Mouse (Mus musculus) midbrain, embryonic 10.5 days (tissue): ENCODE data around the gene Nop2. TPM values are rescaled to one million over a fixed set of nuclear protein-coding genes. Genes with fewer than 3 reads are reported as not detected.

Experiments
- DNase-seq: peaks from one replicate; pipeline ENCODE4 v3.0.0-alpha.2; 2017; ENCODE audit warnings: low spot score
- H3K27ac ChIP-seq: fragments of 300-500 bp; sonication (generic); replicated peaks from 2 replicates; pipeline ENCODE4 v1.5.1; 2016; ENCODE audit warnings: mild to moderate bottlenecking
- H3K27me3 ChIP-seq: fragments of 300-500 bp; sonication (generic); 2 replicates; pipeline ENCODE4 v1.6.1; 2016; ENCODE audit warnings: low read depth, mild to moderate bottlenecking; ENCODE audit not compliant: poor library complexity, severe bottlenecking
- H3K36me3 ChIP-seq: fragments of 300-500 bp; sonication (generic); 2 replicates; pipeline ENCODE4 v1.6.1; 2016; ENCODE audit warnings: mild to moderate bottlenecking, moderate library complexity
- H3K4me1 ChIP-seq: fragments of 300-500 bp; sonication (generic); 2 replicates; pipeline ENCODE4 v1.6.1; 2016
- H3K4me3 ChIP-seq: fragments of 300-500 bp; sonication (generic); 2 replicates; pipeline ENCODE4 v1.5.1; 2016; ENCODE audit warnings: mild to moderate bottlenecking, moderate library complexity
- H3K9me3 ChIP-seq: fragments of 300-500 bp; sonication (generic); replicated peaks from 2 replicates; pipeline ENCODE4 v1.6.1; 2016; ENCODE audit warnings: mild to moderate bottlenecking
- WGBS: fragments of 180-500 bp; shearing (Covaris S2); methylation state at CpG from one replicate; pipeline ENCODE4 v1.1.7; 2016; 5-methylcytosine and 5-hydroxymethylcytosine counted together
- polyA plus RNA-seq: library from polyadenylated mRNA; unstranded; fragments of >200 nt; fragmentation: Nextera tagmentation; extraction: Ambion mirVana; gene quantifications from 2 replicates; pipeline ENCODE4 v1.2.1, GENCODE M21; 2016

Nop2 gene
- polyA plus RNA-seq, result 72.6 and 86.4 TPM in 2 replicates

DNA sequence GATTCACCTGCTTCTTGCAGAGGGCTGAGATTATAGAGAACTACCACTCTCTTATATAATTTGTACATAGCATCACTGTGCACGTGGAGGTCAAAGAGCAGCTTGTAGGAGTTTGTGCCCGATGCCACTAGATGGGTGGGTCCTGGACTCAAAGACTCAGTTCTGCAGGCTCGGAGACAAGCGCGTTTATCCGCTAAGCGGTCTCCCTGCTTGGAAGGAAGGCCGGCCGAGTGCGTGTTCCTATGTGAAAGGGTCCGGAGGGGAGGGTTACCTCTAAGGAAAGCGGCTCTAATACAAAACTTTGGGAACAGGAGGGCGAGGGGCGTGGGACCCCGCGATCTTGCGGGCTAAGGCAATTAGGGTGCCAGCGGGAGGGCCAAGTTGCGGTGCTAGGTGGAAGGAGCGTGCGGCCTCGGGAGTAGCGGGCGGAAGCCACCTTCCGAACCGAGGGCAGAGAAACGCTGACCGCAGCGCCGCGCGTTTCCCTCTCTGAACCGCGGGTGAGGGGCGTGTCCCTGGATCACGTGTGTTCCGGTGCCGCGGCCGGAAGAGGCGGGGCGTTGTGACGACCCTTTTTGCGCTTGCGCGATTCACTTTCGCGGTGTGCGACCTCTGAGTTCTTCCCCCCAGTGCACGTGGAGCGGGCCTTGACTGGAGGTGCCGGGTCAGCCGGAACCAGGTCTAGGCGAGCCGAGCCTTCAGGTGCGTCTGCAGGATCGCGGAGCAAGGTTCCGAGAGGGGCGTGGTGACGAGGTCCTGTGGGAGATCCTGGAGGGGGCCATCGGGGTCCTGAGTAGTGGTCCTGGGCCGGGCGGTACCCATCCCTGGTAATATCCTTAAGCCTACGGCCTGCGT lies at the start of gene Nop2:
Gene Nop2 (plus strand): TSS at position 608 of the 855 bp plus-strand sequence.
- no peaks in the 10 kb centered on the region for H3K27me3 ChIP-seq
- DNase-seq, result peak; percentile 96
- peaks cover 78% of the 10 kb centered on the region for H3K36me3 ChIP-seq

DNA sequence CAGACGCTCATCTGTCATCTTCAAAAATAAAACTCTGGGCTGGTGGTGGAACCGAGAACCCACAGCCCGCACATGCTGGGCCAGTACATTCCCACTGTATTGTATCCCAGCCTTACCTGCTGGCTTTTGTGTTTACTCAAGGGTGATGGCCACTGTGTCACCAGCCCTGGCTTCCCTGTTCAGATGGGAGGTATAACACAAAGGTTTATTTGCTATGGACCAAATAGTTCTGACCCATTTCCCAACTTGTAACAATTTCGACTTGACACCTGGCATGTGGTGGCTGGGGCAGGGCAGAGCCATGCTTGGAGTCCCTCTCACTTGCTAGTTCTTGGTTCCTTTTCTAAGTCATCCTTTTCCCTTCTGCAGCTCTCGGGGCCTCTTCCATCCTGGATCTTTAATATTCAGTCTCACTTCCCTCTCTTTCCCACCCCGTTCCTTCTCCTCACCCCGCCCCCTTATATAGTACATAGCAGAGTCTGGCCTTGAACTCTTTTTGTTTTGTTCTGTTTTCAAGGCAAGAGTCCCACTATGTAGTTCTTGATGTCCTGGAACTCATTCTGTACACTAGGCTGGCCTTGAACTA lies 48.8 kb upstream of the Nop2 start:
- peaks cover 28% of the 10 kb centered on the region for H3K27me3 ChIP-seq
- H3K4me1 ChIP-seq, result peaks cover 28% of the 10 kb centered on the region
- 0 out of 2 replicates have a peak overlapping the region, but pooled peaks have one; percentile 49 for H3K27ac ChIP-seq
- no peaks in the 10 kb centered on the region for H3K36me3 ChIP-seq
- 90% methylated on average over 7 of the region's 7 CpGs for WGBS
- no peak for DNase-seq
- H3K4me3 ChIP-seq, result no peak overlapping the region
- no peaks in the 10 kb centered on the region for H3K9me3 ChIP-seq

More for the DNA sequence above, at the start of gene Nop2:
- WGBS, result under 1% methylated on average over 66 of the region's 66 CpGs
- Histone ChIP-seq H3K4me1 (peaks cover 22% of the 10 kb centered on the region), H3K9me3 (no peaks in the 10 kb centered on the region), H3K27ac (peak within 1 kb of the TSS; percentile 91), H3K4me3 (peak within 1 kb of the TSS; percentile 94)

DNA sequence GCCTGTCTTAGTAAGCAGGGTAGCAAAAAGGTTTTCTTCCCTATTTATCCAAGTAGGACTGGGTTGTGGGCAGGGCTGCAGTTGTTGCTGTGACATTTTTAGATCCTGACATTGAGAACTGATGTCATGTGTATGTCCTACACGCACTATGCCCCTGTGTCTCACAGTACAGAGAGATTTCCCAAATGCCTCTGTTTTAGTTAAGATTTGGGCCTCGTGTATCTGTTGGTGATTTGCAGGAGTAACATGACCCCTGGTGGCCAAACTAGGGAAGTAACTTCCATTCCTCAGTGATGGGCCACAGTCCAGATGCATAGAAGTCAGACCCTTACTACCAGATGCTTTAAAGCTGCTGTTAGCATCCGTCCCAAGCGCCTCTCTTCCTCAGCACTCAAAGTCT lies 47.3 kb upstream of the Nop2 start:
- Histone ChIP-seq H3K4me3 (no peak overlapping the region), H3K27me3 (peaks cover 28% of the 10 kb centered on the region), H3K4me1 (peaks cover 44% of the 10 kb centered on the region), H3K36me3 (no peaks in the 10 kb centered on the region), H3K9me3 (no peaks in the 10 kb centered on the region), H3K27ac (peak overlapping the region; percentile 39; the same call in 1 of the 2 replicates)
- WGBS, result 9% methylated on average over 4 of the region's 4 CpGs
- peak; percentile 65 for DNase-seq

DNA sequence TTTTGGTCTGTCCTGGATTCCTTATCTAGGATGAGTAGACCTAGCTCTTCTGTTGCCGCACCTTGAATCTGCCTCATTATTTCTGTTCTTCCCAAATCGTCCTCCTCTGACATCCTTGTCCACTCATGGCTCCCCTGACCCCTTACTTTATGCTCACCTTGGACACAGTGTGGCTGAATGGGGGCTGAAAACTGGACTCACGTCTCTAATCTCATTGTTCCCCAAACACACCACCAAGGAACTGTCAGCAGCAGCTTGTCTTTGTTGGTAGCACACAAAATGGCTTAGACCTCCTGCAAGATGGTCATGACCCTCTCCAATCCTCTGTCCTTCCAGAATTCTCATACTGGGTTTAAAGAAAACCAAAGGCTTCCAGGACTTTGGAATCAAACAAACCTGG lies 43.8 kb upstream of the Nop2 start:
- no peak for DNase-seq
- Histone ChIP-seq H3K36me3 (no peaks in the 10 kb centered on the region), H3K4me3 (0 out of 2 replicates have a peak overlapping the region, but pooled peaks have one; percentile 50), H3K27me3 (peaks cover 6% of the 10 kb centered on the region), H3K4me1 (peaks cover 51% of the 10 kb centered on the region), H3K27ac (peak overlapping the region; percentile 95), H3K9me3 (no peaks in the 10 kb centered on the region)
- 72% methylated on average over 3 of the region's 3 CpGs for WGBS

DNA sequence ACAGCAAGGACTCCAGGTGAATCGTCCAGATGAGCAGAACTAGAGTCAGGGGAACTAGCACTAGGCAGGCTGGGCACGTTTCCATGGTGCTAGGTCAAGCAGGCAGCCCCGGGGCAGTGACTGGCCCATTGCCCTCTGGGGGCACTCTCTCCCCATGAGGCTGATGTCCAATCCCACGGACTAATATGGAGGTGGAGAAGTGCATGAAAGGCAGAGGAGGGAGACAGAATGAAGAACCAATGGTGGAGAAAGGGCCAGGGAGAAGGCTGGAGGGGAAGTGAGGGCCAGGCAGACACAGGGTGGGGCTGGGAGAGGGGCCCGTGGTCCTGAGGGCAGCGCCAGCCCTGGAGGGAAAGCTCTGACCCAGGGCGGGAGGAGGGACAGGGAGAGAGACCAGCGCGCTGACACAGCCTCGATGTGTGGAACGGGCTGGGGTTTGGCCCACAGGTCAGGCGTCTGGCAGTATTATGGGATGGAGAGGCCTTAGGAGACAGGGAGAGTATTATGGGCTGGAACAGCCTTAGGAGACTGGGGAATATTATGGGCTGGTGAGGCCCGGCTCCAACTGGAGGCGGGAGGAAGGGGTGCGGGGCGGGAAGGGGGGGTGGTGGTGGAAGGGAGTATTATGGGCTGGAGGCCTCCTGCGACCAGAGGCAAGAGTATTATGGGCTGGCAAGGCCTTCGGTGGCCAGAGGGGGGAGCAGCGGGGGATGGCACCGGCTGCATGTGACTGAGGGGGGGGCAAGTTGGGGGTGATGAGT lies 43.0 kb upstream of the Nop2 start:
- Histone ChIP-seq H3K27me3 (no peaks in the 10 kb centered on the region), H3K4me1 (peaks cover 47% of the 10 kb centered on the region), H3K4me3 (peak overlapping the region; percentile 50), H3K27ac (peak overlapping the region; percentile 95), H3K36me3 (no peaks in the 10 kb centered on the region), H3K9me3 (no peaks in the 10 kb centered on the region)
- WGBS, result 2% methylated on average over 19 of the region's 20 CpGs
- peak; percentile 92 for DNase-seq

DNA sequence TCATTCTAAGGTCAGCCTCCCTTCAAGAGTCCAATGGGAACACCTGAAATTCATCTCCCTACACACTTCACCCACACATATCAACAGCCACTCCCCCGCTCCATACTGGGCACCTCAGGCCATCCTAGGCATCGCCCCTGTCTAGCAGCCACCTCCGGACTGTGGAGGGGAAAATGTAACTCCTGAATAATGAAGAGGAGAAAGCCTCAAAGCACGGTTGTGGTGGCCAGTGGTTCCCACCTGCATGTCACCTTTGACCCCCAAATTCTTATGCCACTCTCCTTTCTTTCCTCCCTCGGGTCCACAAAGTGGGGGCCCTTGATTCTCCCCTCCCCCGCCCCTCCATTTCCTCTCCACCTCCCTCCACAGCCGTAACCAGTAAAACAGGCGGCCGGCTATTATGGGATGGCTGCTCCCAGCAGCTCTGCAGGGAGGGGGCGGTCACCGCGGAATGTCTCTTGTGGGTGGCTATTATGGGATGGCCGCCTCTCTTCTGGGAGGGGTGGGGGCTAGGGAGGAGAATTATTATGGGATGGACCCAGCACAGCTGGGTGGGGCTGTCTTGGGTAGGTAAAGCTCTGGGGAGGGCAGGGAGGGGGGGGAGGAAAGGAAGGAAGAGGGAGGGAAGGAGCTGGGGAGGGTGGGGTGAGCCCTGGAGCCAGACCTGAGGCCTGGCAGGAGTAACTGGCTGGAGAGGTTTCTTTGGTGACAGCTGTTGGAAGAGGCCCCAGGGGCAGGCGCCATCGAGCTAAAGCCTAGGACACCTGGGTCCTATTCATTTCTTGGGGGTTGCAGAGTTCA lies 42.0 kb upstream of the Nop2 start:
- DNase-seq, result peak; percentile 72
- Histone ChIP-seq H3K4me1 (peaks cover 40% of the 10 kb centered on the region), H3K27ac (peak overlapping the region; percentile 95), H3K27me3 (no peaks in the 10 kb centered on the region), H3K9me3 (no peaks in the 10 kb centered on the region), H3K36me3 (no peaks in the 10 kb centered on the region), H3K4me3 (peak overlapping the region; percentile 50)
- 3% methylated on average over 15 of the region's 15 CpGs for WGBS

DNA sequence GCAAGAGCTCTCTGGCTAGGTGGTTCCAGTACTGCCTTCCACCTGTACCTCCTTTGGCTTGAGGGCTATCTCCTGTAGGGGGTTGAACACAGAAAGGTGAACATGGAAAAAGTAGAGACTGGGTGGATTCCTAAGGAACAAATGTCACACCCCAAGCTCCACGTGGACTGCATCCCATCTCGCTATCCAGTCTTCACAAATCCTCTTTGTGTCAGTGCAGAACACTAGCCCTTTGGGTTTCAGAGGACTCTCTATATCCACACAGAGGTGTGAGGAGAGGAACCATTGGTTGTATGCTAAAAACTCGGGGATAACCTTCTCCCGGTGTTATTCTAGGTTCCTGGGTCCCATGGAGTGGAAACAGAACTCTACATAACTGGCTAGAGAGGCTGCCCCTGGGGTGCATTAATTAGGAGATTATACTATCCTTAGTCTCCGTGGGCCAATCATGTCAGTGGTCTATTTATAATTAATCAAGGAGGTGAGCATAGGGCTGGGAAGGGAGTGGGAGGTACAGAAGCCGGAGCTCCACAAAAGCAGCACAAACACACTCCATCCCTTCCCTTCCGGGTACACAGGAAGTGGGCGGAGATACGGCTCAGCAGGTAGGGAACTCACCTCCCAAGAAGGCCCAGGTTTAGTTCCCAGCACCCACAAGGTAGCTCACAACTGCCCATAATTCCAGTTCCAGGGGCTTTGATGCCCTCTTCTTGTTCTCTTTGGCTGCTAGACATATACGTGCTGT lies 41.2 kb upstream of the Nop2 start:
- peak overlapping the region; percentile 50 for H3K4me3 ChIP-seq
- 63% methylated on average over 10 of the region's 10 CpGs for WGBS

DNA sequence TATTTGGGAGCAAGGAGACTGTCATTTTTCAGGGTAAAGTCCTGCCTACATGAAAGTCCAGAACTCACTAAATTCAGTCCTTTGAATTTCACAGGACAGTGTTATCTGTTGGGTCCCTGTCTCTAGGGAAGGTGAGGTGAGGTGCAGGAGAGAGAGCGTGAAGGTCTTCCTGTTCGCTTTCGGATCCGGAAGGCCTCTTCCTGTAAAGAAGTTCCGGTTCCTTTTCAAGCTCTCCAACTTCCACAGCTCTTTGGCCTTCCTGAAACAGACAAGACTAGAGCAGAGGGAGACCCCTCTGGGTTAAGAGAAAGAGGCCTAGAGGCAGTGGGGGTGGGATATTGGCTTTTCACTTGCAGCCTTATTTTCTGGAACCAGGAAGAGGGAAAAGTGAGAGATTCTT lies 39.3 kb upstream of the Nop2 start:
- no peak for DNase-seq
- Histone ChIP-seq H3K4me1 (peaks cover 56% of the 10 kb centered on the region), H3K27me3 (no peaks in the 10 kb centered on the region), H3K36me3 (no peaks in the 10 kb centered on the region), H3K27ac (no peak overlapping the region), H3K9me3 (no peaks in the 10 kb centered on the region), H3K4me3 (no peak overlapping the region)
- WGBS, result 89% methylated on average over 5 of the region's 5 CpGs

More for the DNA sequence above, 41.2 kb upstream of the Nop2 start:
- H3K27me3 ChIP-seq, result no peaks in the 10 kb centered on the region
- DNase-seq, result no peak
- no peaks in the 10 kb centered on the region for H3K36me3 ChIP-seq
- peak overlapping the region; percentile 95 for H3K27ac ChIP-seq
- peaks cover 48% of the 10 kb centered on the region for H3K4me1 ChIP-seq
- no peaks in the 10 kb centered on the region for H3K9me3 ChIP-seq

DNA sequence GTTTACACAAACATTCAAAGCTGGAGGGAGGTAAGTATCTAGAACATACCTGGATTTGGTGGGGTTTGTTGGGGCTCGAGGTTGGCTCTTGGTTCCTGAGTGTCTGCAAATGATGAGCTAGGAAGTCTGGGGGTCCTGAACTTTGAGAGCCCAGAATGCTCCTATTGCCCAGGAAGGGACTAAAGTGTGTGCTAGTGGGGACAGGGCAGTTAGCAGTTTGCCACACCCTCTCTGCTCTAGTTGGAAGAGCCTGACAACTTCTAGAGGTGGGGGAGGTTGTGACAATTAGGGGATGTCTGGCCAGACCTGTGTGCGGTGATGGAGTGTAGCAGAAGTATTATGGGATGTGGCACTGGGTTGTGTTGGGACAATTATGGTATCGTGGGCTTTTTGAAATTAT lies 36.9 kb upstream of the Nop2 start:
- peaks cover 60% of the 10 kb centered on the region for H3K4me1 ChIP-seq
- DNase-seq, result peak; percentile 26
- WGBS, result 81% methylated on average over 3 of the region's 3 CpGs
- H3K9me3 ChIP-seq, result no peaks in the 10 kb centered on the region
- H3K36me3 ChIP-seq, result peaks cover 25% of the 10 kb centered on the region
- H3K27me3 ChIP-seq, result no peaks in the 10 kb centered on the region
- H3K27ac ChIP-seq, result no peak overlapping the region
- H3K4me3 ChIP-seq, result no peak overlapping the region; the same call in 1 of the 2 replicates

DNA sequence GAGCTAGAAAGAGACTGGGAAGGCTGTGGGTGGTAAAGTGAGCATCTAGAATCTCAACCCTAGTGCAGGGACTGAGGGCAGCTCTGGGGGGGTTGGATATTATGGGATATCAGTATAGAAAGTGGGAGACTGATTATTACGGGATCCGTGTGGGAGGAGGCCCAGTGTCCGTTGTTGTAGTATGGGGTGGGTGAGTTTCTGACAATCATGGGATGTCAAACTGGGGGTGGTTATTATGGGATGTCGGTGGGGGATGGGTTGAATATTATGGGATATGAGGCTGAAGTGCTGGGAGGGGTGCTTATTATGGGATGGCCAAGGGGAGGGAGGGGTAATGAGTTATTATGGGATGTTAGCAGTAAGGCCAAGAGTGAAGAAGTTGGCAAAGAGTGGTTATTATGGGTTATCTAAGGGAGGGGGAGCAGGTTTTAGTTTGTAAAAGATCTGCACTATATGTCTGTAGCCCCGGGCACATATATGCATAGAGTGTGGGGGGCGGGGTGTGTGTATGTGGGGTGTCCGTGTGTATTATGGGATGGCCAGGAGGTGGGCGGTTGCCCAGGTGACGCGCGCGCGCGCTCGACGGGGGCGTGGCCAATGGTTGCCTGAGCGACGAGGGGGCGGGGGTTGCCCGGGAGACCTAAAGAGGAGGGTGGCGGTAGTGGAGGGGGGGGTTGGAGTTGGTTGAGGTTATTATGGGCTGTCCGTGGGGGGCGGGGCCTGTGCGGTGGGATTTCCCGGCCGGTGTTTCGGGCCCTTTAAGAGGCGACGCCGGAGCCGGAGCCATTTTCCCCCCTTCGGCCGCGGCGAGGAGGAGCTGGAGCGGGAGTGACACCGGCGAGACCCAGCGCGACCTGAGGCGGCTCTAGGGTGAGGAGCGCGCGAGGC lies 36.1 kb upstream of the Nop2 start, which contains the start of gene Chd4:
Gene Chd4 (plus strand): TSS at position 591 of the 888 bp plus-strand sequence.
- H3K36me3 ChIP-seq, result peaks cover 33% of the 10 kb centered on the region
- H3K4me3 ChIP-seq, result peak within 1 kb of the TSS; percentile 80
- H3K27ac ChIP-seq, result peak within 1 kb of the TSS; percentile 97
- WGBS, result 4% methylated on average over 44 of the region's 45 CpGs
- DNase-seq, result peak; percentile 93
- H3K9me3 ChIP-seq, result no peaks in the 10 kb centered on the region
- peaks cover 60% of the 10 kb centered on the region for H3K4me1 ChIP-seq
- no peaks in the 10 kb centered on the region for H3K27me3 ChIP-seq

DNA sequence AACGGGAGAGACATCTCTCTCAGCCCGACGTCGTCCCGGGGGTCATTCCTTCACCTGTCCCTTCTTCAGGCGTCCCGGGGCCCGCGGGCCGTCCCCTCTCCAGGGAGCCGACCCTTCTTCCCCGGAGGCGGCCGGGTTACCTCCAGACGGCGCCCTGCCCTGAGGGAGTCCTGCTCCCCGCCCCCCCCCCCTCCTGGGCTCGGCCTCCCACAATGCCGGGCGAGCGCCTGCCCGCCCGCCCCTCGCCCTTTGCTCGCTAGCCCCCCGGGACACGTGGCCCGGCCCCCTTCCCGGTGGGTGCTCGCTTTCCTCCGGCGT lies 35.5 kb upstream of the Nop2 start:
- no peak for DNase-seq
- peaks cover 56% of the 10 kb centered on the region for H3K4me1 ChIP-seq
- peaks cover 39% of the 10 kb centered on the region for H3K36me3 ChIP-seq
- H3K4me3 ChIP-seq, result peak overlapping the region; percentile 80
- H3K27me3 ChIP-seq, result no peaks in the 10 kb centered on the region
- H3K9me3 ChIP-seq, result no peaks in the 10 kb centered on the region
- WGBS, result 3% methylated on average over 29 of the region's 32 CpGs
- H3K27ac ChIP-seq, result peak overlapping the region; percentile 97
